Mouse (Mus musculus): ENCODE data around the gene Pik3cb. TPM values are rescaled to one million over a fixed set of nuclear protein-coding genes. Genes with fewer than 3 reads are reported as not detected.

Gene Pik3cb
- polyA plus RNA-seq, 1 experiment, result 7.4 TPM

DNA sequence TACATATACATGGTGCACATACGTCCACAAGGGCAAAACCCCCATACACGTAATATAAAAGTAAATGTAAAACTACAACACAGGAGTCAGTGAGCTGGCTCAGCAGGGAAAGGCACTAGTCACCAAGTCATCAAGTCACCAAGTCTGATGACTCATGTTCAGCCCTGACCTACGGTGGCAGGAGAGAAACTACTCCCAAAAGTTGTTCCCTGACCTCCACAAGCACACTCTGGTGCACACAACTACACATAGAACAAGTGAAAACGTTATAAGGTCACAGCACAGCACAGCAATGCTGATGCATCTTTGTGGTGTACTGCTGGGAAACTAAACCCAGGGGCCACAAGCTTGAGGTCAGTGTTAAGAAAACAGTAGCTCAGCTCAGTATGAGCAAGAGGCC is 49.9 kb downstream of the Pik3cb start:
- Histone ChIP-seq H3K4me1 (ENCODE audit: control insufficient read depth, insufficient read depth, low read length) (no peaks in the 10 kb centered on the region), H3K4me3 (ENCODE audit: insufficient read depth, low read depth, low read length) (no peak overlapping the region), H3K27me3 (replicated peaks; ENCODE audit: control insufficient read depth, insufficient read depth, low read length) (no peaks in the 10 kb centered on the region), H3K27ac (ENCODE audit: insufficient read depth, low read depth, low read length) (no peak overlapping the region), H3K36me3 (ENCODE audit: control insufficient read depth, insufficient read depth, low read length) (peaks cover 4% of the 10 kb centered on the region)
- no peak for TF ChIP-seq CTCF (conservative IDR thresholded peaks at IDR 0.05; ENCODE audit: insufficient read depth, insufficient read length, low read depth, low read length)
- no peak for TF ChIP-seq POLR2A (IDR thresholded peaks at IDR 0.05; ENCODE audit: low read depth, low read length)
- WGBS, result 69% methylated on average over 4 of the region's 4 CpGs
- no peak for DNase-seq

- Histone ChIP-seq H3K27ac (ENCODE audit: insufficient read depth, low read depth, low read length) (no peak overlapping the region), H3K36me3 (ENCODE audit: control insufficient read depth, insufficient read depth, low read length) (peaks cover 4% of the 10 kb centered on the region), H3K27me3 (replicated peaks; ENCODE audit: control insufficient read depth, insufficient read depth, low read length) (no peaks in the 10 kb centered on the region), H3K4me3 (ENCODE audit: insufficient read depth, low read depth, low read length) (no peak overlapping the region), H3K4me1 (ENCODE audit: control insufficient read depth, insufficient read depth, low read length) (no peaks in the 10 kb centered on the region)
- no peak for DNase-seq
- WGBS, result 88% methylated on average over 4 of the region's 4 CpGs
- TF ChIP-seq CTCF (conservative IDR thresholded peaks at IDR 0.05; ENCODE audit: insufficient read depth, insufficient read length, low read depth, low read length), result no peak
- no peak for TF ChIP-seq POLR2A (IDR thresholded peaks at IDR 0.05; ENCODE audit: low read depth, low read length)
These were observed 50.5 kb downstream of the Pik3cb start for GRCm38 (mm10) chr9:99089904-99090303.

GRCm38 (mm10) chr9:99081718-99082117 is 58.7 kb downstream of the Pik3cb start:
- Histone ChIP-seq H3K4me3 (ENCODE audit: insufficient read depth, low read depth, low read length) (no peak overlapping the region), H3K4me1 (ENCODE audit: control insufficient read depth, insufficient read depth, low read length) (no peaks in the 10 kb centered on the region), H3K27me3 (replicated peaks; ENCODE audit: control insufficient read depth, insufficient read depth, low read length) (no peaks in the 10 kb centered on the region), H3K36me3 (ENCODE audit: control insufficient read depth, insufficient read depth, low read length) (no peaks in the 10 kb centered on the region), H3K27ac (ENCODE audit: insufficient read depth, low read depth, low read length) (no peak overlapping the region)
- TF ChIP-seq POLR2A (IDR thresholded peaks at IDR 0.05; ENCODE audit: low read depth, low read length), result no peak
- no peak for TF ChIP-seq CTCF (conservative IDR thresholded peaks at IDR 0.05; ENCODE audit: insufficient read depth, insufficient read length, low read depth, low read length)
- WGBS, result 93% methylated on average over 5 of the region's 5 CpGs
- no peak for DNase-seq

DNA sequence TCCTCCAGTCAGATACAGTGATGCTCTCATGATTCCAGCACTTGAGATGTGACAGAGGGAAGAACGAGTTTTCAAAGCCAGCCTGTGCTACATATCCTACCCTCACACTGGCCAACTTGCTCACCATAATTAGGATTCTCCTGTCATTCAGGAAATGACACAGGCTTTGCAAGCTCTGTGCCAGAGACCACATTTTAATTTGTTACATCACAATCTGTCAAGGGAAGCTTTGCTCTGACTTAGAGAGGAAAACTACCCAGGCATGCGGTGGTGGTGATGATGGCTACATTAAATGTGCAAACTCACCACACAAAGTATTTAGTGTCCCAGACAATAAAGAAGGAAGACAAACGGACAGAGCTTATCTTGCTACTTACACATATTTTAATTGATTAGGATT is 59.1 kb downstream of the Pik3cb start:
- no peaks in the 10 kb centered on the region for H3K36me3 ChIP-seq (ENCODE audit: control insufficient read depth, insufficient read depth, low read length)
- H3K4me3 ChIP-seq (ENCODE audit: insufficient read depth, low read depth, low read length), result no peak overlapping the region
- no peaks in the 10 kb centered on the region for H3K4me1 ChIP-seq (ENCODE audit: control insufficient read depth, insufficient read depth, low read length)
- WGBS, result 76% methylated on average over 3 of the region's 3 CpGs
- TF ChIP-seq CTCF (conservative IDR thresholded peaks at IDR 0.05; ENCODE audit: insufficient read depth, insufficient read length, low read depth, low read length), result no peak
- no peak for TF ChIP-seq POLR2A (IDR thresholded peaks at IDR 0.05; ENCODE audit: low read depth, low read length)
- H3K27ac ChIP-seq (ENCODE audit: insufficient read depth, low read depth, low read length), result no peak overlapping the region
- H3K27me3 ChIP-seq (replicated peaks; ENCODE audit: control insufficient read depth, insufficient read depth, low read length), result no peaks in the 10 kb centered on the region
- DNase-seq, result no peak

DNA sequence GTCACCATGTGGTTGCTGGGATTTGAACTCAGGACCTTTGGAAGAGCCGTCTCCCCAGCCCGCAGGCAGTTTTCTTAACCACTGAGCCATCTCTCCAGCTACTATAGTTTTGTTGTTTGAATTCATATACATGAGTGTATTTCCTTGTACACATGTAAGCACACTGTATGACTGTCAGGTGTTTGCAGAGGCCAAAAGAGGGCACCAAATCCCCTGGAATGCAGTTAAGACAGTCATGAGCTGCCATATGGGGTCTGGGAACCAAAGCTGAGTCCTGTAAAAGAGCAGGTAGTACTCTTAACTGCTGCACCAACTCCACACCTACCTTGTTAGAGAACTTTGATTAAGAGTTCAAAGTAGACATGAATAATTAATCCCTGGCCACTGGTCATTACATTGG is 59.8 kb downstream of the Pik3cb start:
- Histone ChIP-seq H3K4me1 (ENCODE audit: control insufficient read depth, insufficient read depth, low read length) (no peaks in the 10 kb centered on the region), H3K27ac (ENCODE audit: insufficient read depth, low read depth, low read length) (no peak overlapping the region), H3K27me3 (replicated peaks; ENCODE audit: control insufficient read depth, insufficient read depth, low read length) (no peaks in the 10 kb centered on the region), H3K4me3 (ENCODE audit: insufficient read depth, low read depth, low read length) (no peak overlapping the region), H3K36me3 (ENCODE audit: control insufficient read depth, insufficient read depth, low read length) (no peaks in the 10 kb centered on the region)
- DNase-seq, result peak; percentile 14
- TF ChIP-seq POLR2A (IDR thresholded peaks at IDR 0.05; ENCODE audit: low read depth, low read length) (no peak), CTCF (conservative IDR thresholded peaks at IDR 0.05; ENCODE audit: insufficient read depth, insufficient read length, low read depth, low read length) (peak; percentile 36)
- 94% methylated on average over 2 of the region's 2 CpGs for WGBS

GRCm38 (mm10) chr9:99074462-99074861 is 66.0 kb downstream of the Pik3cb start:
- no peak for DNase-seq
- no peak for TF ChIP-seq POLR2A (IDR thresholded peaks at IDR 0.05; ENCODE audit: low read depth, low read length)
- no peak for TF ChIP-seq CTCF (conservative IDR thresholded peaks at IDR 0.05; ENCODE audit: insufficient read depth, insufficient read length, low read depth, low read length)
- Histone ChIP-seq H3K4me1 (ENCODE audit: control insufficient read depth, insufficient read depth, low read length) (no peaks in the 10 kb centered on the region), H3K27me3 (replicated peaks; ENCODE audit: control insufficient read depth, insufficient read depth, low read length) (no peaks in the 10 kb centered on the region), H3K4me3 (ENCODE audit: insufficient read depth, low read depth, low read length) (no peak overlapping the region), H3K27ac (ENCODE audit: insufficient read depth, low read depth, low read length) (no peak overlapping the region), H3K36me3 (ENCODE audit: control insufficient read depth, insufficient read depth, low read length) (no peaks in the 10 kb centered on the region; the same call in 1 of the 2 replicates)
- WGBS, result 36% methylated on average over 2 of the region's 2 CpGs

DNA sequence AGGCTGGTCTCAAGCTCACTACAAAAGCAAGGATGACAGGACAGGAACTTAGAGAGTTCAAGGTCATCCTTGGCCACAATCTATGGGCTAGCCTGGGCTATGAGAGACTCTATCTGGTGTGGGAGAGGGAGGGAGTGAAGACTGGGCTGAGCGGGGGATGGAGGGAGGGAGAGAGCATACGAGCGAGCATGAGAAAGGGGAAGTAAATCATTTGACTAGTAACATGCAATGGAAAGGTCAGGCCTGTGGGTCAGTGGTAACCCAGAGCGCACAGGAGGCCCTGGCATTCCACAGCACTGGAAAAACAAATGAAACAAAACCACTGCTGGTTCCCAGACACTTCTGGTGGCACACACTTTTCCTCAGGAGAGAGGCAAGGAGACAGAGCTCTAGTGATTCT is 67.9 kb downstream of the Pik3cb start:
- no peak for DNase-seq
- no peak for TF ChIP-seq CTCF (conservative IDR thresholded peaks at IDR 0.05; ENCODE audit: insufficient read depth, insufficient read length, low read depth, low read length)
- no peak for TF ChIP-seq POLR2A (IDR thresholded peaks at IDR 0.05; ENCODE audit: low read depth, low read length)
- Histone ChIP-seq H3K27ac (ENCODE audit: insufficient read depth, low read depth, low read length) (no peak overlapping the region), H3K4me3 (ENCODE audit: insufficient read depth, low read depth, low read length) (no peak overlapping the region), H3K36me3 (ENCODE audit: control insufficient read depth, insufficient read depth, low read length) (no peaks in the 10 kb centered on the region; the same call in 1 of the 2 replicates), H3K4me1 (ENCODE audit: control insufficient read depth, insufficient read depth, low read length) (no peaks in the 10 kb centered on the region), H3K27me3 (replicated peaks; ENCODE audit: control insufficient read depth, insufficient read depth, low read length) (no peaks in the 10 kb centered on the region)
- 59% methylated on average over 4 of the region's 4 CpGs for WGBS

DNA sequence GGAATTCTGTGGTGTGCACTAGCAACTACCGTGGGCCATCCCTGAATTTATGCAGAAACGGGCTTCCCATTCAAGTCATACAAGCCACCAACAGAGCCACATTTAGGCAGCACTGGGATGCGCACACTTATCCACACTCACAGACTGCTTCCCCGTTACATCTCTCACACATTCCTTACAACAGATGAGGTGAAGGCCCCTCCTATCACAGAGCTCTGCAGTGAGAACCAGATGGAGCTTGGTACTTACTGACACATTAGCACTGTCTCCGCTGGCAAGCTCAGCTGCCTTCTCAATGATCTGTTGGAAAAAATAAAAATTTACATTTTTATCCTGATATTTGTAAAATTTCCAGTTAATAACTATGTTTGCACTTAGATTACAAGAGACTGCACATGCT is 75.1 kb downstream of the Pik3cb start:
- no peak overlapping the region for H3K27ac ChIP-seq (ENCODE audit: insufficient read depth, low read depth, low read length)
- no peak for TF ChIP-seq CTCF (conservative IDR thresholded peaks at IDR 0.05; ENCODE audit: insufficient read depth, insufficient read length, low read depth, low read length)
- TF ChIP-seq POLR2A (IDR thresholded peaks at IDR 0.05; ENCODE audit: low read depth, low read length), result no peak
- H3K36me3 ChIP-seq (ENCODE audit: control insufficient read depth, insufficient read depth, low read length), result no peaks in the 10 kb centered on the region; the same call in 1 of the 2 replicates
- H3K4me1 ChIP-seq (ENCODE audit: control insufficient read depth, insufficient read depth, low read length), result no peaks in the 10 kb centered on the region
- DNase-seq, result no peak
- 94% methylated on average over 5 of the region's 5 CpGs for WGBS
- no peaks in the 10 kb centered on the region for H3K27me3 ChIP-seq (replicated peaks; ENCODE audit: control insufficient read depth, insufficient read depth, low read length)
- no peak overlapping the region for H3K4me3 ChIP-seq (ENCODE audit: insufficient read depth, low read depth, low read length)

Measured in kidney, adult 2 months (tissue).